Mouse (Mus musculus) ES-Bruce4 (cell line): ENCODE measurements around the gene Tcf7l2. TPM values are rescaled to one million over a fixed set of nuclear protein-coding genes. Genes with fewer than 3 reads are reported as not detected.

ENCODE experiments used
- H3K27ac ChIP-seq: 2 replicates; pipeline ENCODE4 v1.5.1; 2012; ENCODE audit warnings: low read length, inconsistent platforms; ENCODE audit not compliant: insufficient read depth
- H3K27me3 ChIP-seq: 2 replicates; pipeline ENCODE4 v1.6.1; 2012; ENCODE audit warnings: mild to moderate bottlenecking, low read length, inconsistent platforms; ENCODE audit not compliant: control insufficient read depth, poor library complexity, insufficient read depth, severe bottlenecking
- H3K36me3 ChIP-seq: 2 replicates; pipeline ENCODE4 v1.6.1; 2012; ENCODE audit warnings: inconsistent platforms, mild to moderate bottlenecking, low read length, moderate library complexity; ENCODE audit not compliant: control insufficient read depth, poor library complexity, insufficient read depth, severe bottlenecking
- H3K4me1 ChIP-seq: one replicate; pipeline ENCODE4 v1.8.1; 2011; ENCODE audit warnings: low read length; ENCODE audit not compliant: control insufficient read depth, insufficient read depth
- H3K4me3 ChIP-seq: 2 replicates; pipeline ENCODE4 v1.5.1; 2011; ENCODE audit warnings: low read depth, mild to moderate bottlenecking, low read length
- H3K9ac ChIP-seq: 2 replicates; pipeline ENCODE4 v1.6.1; 2012; ENCODE audit warnings: low read depth, mild to moderate bottlenecking, inconsistent platforms; ENCODE audit not compliant: poor library complexity, severe bottlenecking
- H3K9me3 ChIP-seq: replicated peaks from 2 replicates; pipeline ENCODE4 v1.6.1; 2012; ENCODE audit warnings: mild to moderate bottlenecking, low read length, inconsistent platforms; ENCODE audit not compliant: control insufficient read depth, poor library complexity, insufficient read depth, severe bottlenecking
- CTCF ChIP-seq: IDR thresholded peaks from one replicate; pipeline ENCODE4 v1.8.1; 2011; ENCODE audit warnings: low read depth, low read length
- EP300 ChIP-seq: IDR thresholded peaks from 2 replicates; pipeline ENCODE4 v1.6.1; 2011; ENCODE audit warnings: low read depth, low read length; ENCODE audit not compliant: insufficient read depth
- POLR2A ChIP-seq: IDR thresholded peaks from one replicate; pipeline ENCODE4 v1.8.1; 2011; ENCODE audit warnings: low read length; ENCODE audit not compliant: insufficient read depth
- polyA plus RNA-seq: library from polyadenylated mRNA; stranded (reverse); fragments of >200 nt; gene quantifications from 2 replicates; pipeline ENCODE4 v1.2.4, GENCODE M21; 2011; ENCODE audit warnings: low read depth; ENCODE audit not compliant: missing spikeins, insufficient read depth, insufficient read length

Tcf7l2 gene
- polyA plus RNA-seq, 1 experiment: 23.8 TPM

GRCm38 (mm10) chr19:55701283-55701633 lies 40.4 kb upstream of the Tcf7l2 start:
- H3K4me3 ChIP-seq: no peak overlapping the region
- no peak overlapping the region for H3K9ac ChIP-seq
- H3K27me3 ChIP-seq: no peaks in the 10 kb centered on the region
- peaks cover 2% of the 10 kb centered on the region for H3K4me1 ChIP-seq
- no peaks in the 10 kb centered on the region for H3K36me3 ChIP-seq
- no peak overlapping the region for H3K27ac ChIP-seq
- TF ChIP-seq POLR2A (no peak), EP300 (no peak), CTCF (no peak)
- H3K9me3 ChIP-seq: no peaks in the 10 kb centered on the region

GRCm38 (mm10) chr19:55702081-55702480 lies 39.5 kb upstream of the Tcf7l2 start:
- Histone ChIP-seq H3K27me3 (no peaks in the 10 kb centered on the region), H3K4me3 (no peak overlapping the region), H3K27ac (no peak overlapping the region), H3K36me3 (no peaks in the 10 kb centered on the region), H3K4me1 (peaks cover 2% of the 10 kb centered on the region), H3K9ac (no peak overlapping the region), H3K9me3 (no peaks in the 10 kb centered on the region)
- TF ChIP-seq EP300 (no peak), POLR2A (no peak), CTCF (no peak)

- no peak overlapping the region for H3K27ac ChIP-seq
Measured at GRCm38 (mm10) chr19:55702716-55703115, 38.9 kb upstream of the Tcf7l2 start.

GRCm38 (mm10) chr19:55704071-55704470 lies 37.5 kb upstream of the Tcf7l2 start:
- H3K27me3 ChIP-seq: no peaks in the 10 kb centered on the region

More at GRCm38 (mm10) chr19:55702716-55703115, 38.9 kb upstream of the Tcf7l2 start:
- H3K9me3 ChIP-seq: no peaks in the 10 kb centered on the region
- peaks cover 2% of the 10 kb centered on the region for H3K4me1 ChIP-seq
- H3K4me3 ChIP-seq: no peak overlapping the region
- no peak for TF ChIP-seq POLR2A
- no peak for TF ChIP-seq EP300
- TF ChIP-seq CTCF: no peak
- no peak overlapping the region for H3K9ac ChIP-seq
- no peaks in the 10 kb centered on the region for H3K27me3 ChIP-seq
- H3K36me3 ChIP-seq: no peaks in the 10 kb centered on the region

GRCm38 (mm10) chr19:55706300-55706699 lies 35.3 kb upstream of the Tcf7l2 start:
- H3K4me1 ChIP-seq: peaks cover 2% of the 10 kb centered on the region
- no peaks in the 10 kb centered on the region for H3K9me3 ChIP-seq
- no peaks in the 10 kb centered on the region for H3K36me3 ChIP-seq
- H3K9ac ChIP-seq: no peak overlapping the region
- TF ChIP-seq POLR2A (no peak), CTCF (no peak), EP300 (no peak)
- no peak overlapping the region for H3K4me3 ChIP-seq
- H3K27ac ChIP-seq: no peak overlapping the region
- no peaks in the 10 kb centered on the region for H3K27me3 ChIP-seq

More at GRCm38 (mm10) chr19:55704071-55704470, 37.5 kb upstream of the Tcf7l2 start:
- no peaks in the 10 kb centered on the region for H3K9me3 ChIP-seq
- no peak overlapping the region for H3K4me3 ChIP-seq
- H3K4me1 ChIP-seq: peaks cover 2% of the 10 kb centered on the region
- no peaks in the 10 kb centered on the region for H3K36me3 ChIP-seq
- H3K9ac ChIP-seq: no peak overlapping the region
- no peak for TF ChIP-seq POLR2A
- no peak for TF ChIP-seq EP300
- no peak for TF ChIP-seq CTCF
- H3K27ac ChIP-seq: no peak overlapping the region

GRCm38 (mm10) chr19:55706806-55707205 lies 34.8 kb upstream of the Tcf7l2 start:
- Histone ChIP-seq H3K4me1 (peaks cover 2% of the 10 kb centered on the region), H3K36me3 (no peaks in the 10 kb centered on the region), H3K27ac (no peak overlapping the region), H3K9ac (no peak overlapping the region), H3K9me3 (no peaks in the 10 kb centered on the region), H3K27me3 (no peaks in the 10 kb centered on the region), H3K4me3 (no peak overlapping the region)
- TF ChIP-seq EP300 (no peak), POLR2A (no peak), CTCF (no peak)
